8 mouse cellular contexts compared by ENCODE assay signal in the genomic region with DNA sequence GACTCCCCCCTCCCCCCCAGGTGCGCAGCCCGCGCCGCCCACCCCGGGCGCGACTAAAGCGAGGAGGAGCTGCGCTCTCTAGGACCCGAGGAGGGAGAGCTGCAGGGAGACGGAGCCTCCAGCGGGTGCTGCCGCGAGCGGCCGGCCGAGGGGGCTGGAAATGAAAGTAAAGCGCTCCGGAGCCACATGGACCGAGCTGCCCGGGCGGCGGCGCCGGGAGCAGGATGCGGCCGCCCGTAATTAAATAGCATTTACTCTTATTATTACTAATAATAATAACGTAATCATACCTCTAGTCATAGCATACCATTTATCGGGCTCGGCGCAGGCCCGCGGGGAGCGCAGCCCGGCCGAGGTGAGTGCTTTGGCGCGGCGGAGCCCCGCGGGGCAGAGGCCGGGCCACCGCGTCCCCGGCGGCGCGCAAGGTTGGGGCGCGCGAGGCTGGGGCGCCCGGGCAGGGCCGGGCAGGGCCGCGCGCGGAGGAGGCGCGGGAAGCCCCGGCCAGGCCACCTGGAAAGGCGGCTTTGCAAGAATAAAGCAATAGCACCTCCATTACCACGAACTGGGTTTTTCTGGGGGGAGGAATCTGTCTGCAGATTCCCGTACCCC. TPM values are rescaled to one million over a fixed set of nuclear protein-coding genes. Genes with fewer than 3 reads are reported as not detected.
DNase-seq lines count a peak whose midpoint lies in the region; ATAC-seq and TF ChIP-seq lines count a peak whose summit lies in the region.

A gene (plus strand): TSS at position 66 of the 609 bp plus-strand sequence.
A gene (minus strand): TSS at position 539 of the 609 bp plus-strand sequence.

- H3K9ac ChIP-seq in forebrain, postnatal 0 days = peak within 1 kb of the TSS; percentile 89

- H3K36me3 ChIP-seq in G1E (replicated peaks) = peaks cover 19% of the 10 kb centered on the region
- H3K36me3 ChIP-seq in forebrain, postnatal 0 days (ENCODE audit: insufficient read depth) = no peaks in the 10 kb centered on the region

- no peaks in the 10 kb centered on the region for H3K27me3 ChIP-seq in G1E (ENCODE audit: insufficient read depth, low read length)
- H3K27me3 ChIP-seq in cerebellum, adult 2 months (ENCODE audit: control insufficient read depth, insufficient read depth, low read length) = no peaks in the 10 kb centered on the region
- no peaks in the 10 kb centered on the region for H3K27me3 ChIP-seq in forebrain, postnatal 0 days (ENCODE audit: insufficient read depth, low read length)

- under 1% methylated on average over 63 of the region's 65 CpGs for WGBS in cerebellum, adult 2 months
- WGBS in forebrain, postnatal 0 days = under 1% methylated on average over 64 of the region's 65 CpGs
- under 1% methylated on average over 65 of the region's 65 CpGs for WGBS in lung, adult 2 months

- DNase-seq in G1E (ENCODE audit: low spot score) = peak; percentile 83
- peak; percentile 78 to 79 for DNase-seq in cerebellum, adult 2 months
- peak; percentile 81 for DNase-seq in forebrain, postnatal 0 days
- peak; percentile 66 for DNase-seq in heart, postnatal 25 days (ENCODE audit: low spot score)
- DNase-seq in layer of hippocampus, adult 18-20 months (ENCODE audit: low spot score in 2 of 2) = peak; percentile 56 to 80
- DNase-seq in lung, adult 2 months = peak; percentile 78
- DNase-seq in thymus, adult 18-20 months = peak; percentile 44 to 57

- TF ChIP-seq CTCF in G1E (IDR thresholded peaks at IDR 0.05; ENCODE audit: low read depth, low read length) = no peak
- no peak for TF ChIP-seq CTCF in cerebellum, adult 2 months (IDR thresholded peaks at IDR 0.05; ENCODE audit: borderline replicate concordance, insufficient read depth, low read depth, low read length)
- peak; percentile 44; the same call in 1 of the 2 replicates for TF ChIP-seq CTCF in forebrain, postnatal 0 days (IDR thresholded peaks at IDR 0.05; ENCODE audit: low read depth)
- no peak for TF ChIP-seq CTCF in lung, adult 2 months (IDR thresholded peaks at IDR 0.05; ENCODE audit: insufficient read depth, low read length)

- H3K9me3 ChIP-seq in G1E (replicated peaks) = no peaks in the 10 kb centered on the region
- no peaks in the 10 kb centered on the region for H3K9me3 ChIP-seq in forebrain, postnatal 0 days (ENCODE audit: low read length)

- H3K4me1 ChIP-seq in G1E (ENCODE audit: insufficient read depth, low read depth, low read length) = peaks cover 22% of the 10 kb centered on the region
- peaks cover 12% of the 10 kb centered on the region for H3K4me1 ChIP-seq in cerebellum, adult 2 months (ENCODE audit: control insufficient read depth, insufficient read depth, low read length)
- peaks cover 6% of the 10 kb centered on the region; the same call in 1 of the 2 replicates for H3K4me1 ChIP-seq in forebrain, postnatal 0 days (ENCODE audit: insufficient read depth)
- peaks cover 4% of the 10 kb centered on the region; the same call in 1 of the 2 replicates for H3K4me1 ChIP-seq in lung, adult 2 months (ENCODE audit: control insufficient read depth, insufficient read depth, low read length)

- peak; percentile 60 for ATAC-seq in G1E (ENCODE audit: extremely low read depth, insufficient number of reproducible peaks, low FRiP score, poor library complexity, severe bottlenecking)
- peak; percentile 91 for ATAC-seq in forebrain, postnatal 0 days
- ATAC-seq in neutrophil, adult 5-6 weeks (ENCODE audit: extremely low read depth, insufficient number of reproducible peaks, low FRiP score, poor library complexity, severe bottlenecking) = no peak

- peak within 1 kb of the TSS; percentile 79 for H3K4me3 ChIP-seq in G1E (ENCODE audit: low read depth, low read length)
- peak within 1 kb of the TSS; percentile 97 for H3K4me3 ChIP-seq in cerebellum, adult 2 months (replicated peaks; ENCODE audit: insufficient read depth, low read depth, low read length)
- H3K4me3 ChIP-seq in forebrain, postnatal 0 days (ENCODE audit: low read depth, low read length) = peak within 1 kb of the TSS; percentile 92
- peak within 1 kb of the TSS; percentile 91 for H3K4me3 ChIP-seq in lung, adult 2 months (replicated peaks; ENCODE audit: extremely low read depth, low read depth, low read length)

- H3K27ac ChIP-seq in cerebellum, adult 2 months (ENCODE audit: insufficient read depth, low read length) = peak within 1 kb of the TSS; percentile 86
- H3K27ac ChIP-seq in forebrain, postnatal 0 days (ENCODE audit: low read depth, low read length) = peak within 1 kb of the TSS; percentile 92

- H3K4me2 ChIP-seq in forebrain, postnatal 0 days (ENCODE audit: low read depth) = peak within 1 kb of the TSS; percentile 64

- intact Hi-C loops in heart, postnatal 25 days (cut with DNase I) = loop anchor here (2.0 to 10.0 kb wide), 3 partner anchors 14 to 172 kb away; a partner anchor contains a TSS

- TF ChIP-seq POLR2A in cerebellum, adult 2 months (IDR thresholded peaks at IDR 0.05; ENCODE audit: borderline replicate concordance, insufficient read depth, low read length) = peak; percentile 44; the same call in 1 of the 2 replicates
- TF ChIP-seq POLR2A in lung, adult 2 months (IDR thresholded peaks at IDR 0.05; ENCODE audit: borderline replicate concordance, extremely low read depth, low read depth, low read length) = peak; percentile 43; the same call in 1 of the 2 replicates

RNA-seq across cellular contexts. Expression of the first gene that starts in this region (rescaled TPM):
- 37.5 and 39.8 TPM in 2 replicates for total RNA-seq in G1E (2014; fragmentation: Nextera tagmentation)
- 14.2 and 14.3 TPM in 2 replicates for total RNA-seq in G1E (2017)
- polyA plus RNA-seq in G1E (2012) = 66.6 and 76.7 TPM in 2 replicates
- 67.0 and 72.1 TPM in 2 replicates for polyA plus RNA-seq in cerebellum, adult 2 months (2012; rRNA removed)
- total RNA-seq in forebrain, postnatal 0 days (2014; rRNA removed) = 121 and 131 TPM in 2 replicates
- 38.6 and 41.3 TPM in 2 replicates for polyA plus RNA-seq in forebrain, postnatal 0 days (2015; fragmentation: Nextera tagmentation; extraction: Ambion mirVana)
- total RNA-seq in heart, postnatal 25 days (2021) = 10 to 100 TPM; 70.3 to 72.9 TPM
- 100 to 1,000 TPM; 154 to 159 TPM for total RNA-seq in layer of hippocampus, adult 18-20 months (2021)
- 47.5 and 52.4 TPM in 2 replicates for polyA plus RNA-seq in lung, adult 2 months (2012; rRNA removed)
- total RNA-seq in neutrophil, adult 5-6 weeks (2017) = 13.6 and 14.5 TPM in 2 replicates

RNA-seq across cellular contexts. Expression of the second gene that starts in this region (rescaled TPM):
- 58.2 and 71.6 TPM in 2 replicates for total RNA-seq in G1E (2014; fragmentation: Nextera tagmentation)
- total RNA-seq in G1E (2017) = 114 and 115 TPM in 2 replicates
- polyA plus RNA-seq in G1E (2012) = 183 and 245 TPM in 2 replicates
- 102 and 113 TPM in 2 replicates for polyA plus RNA-seq in cerebellum, adult 2 months (2012; rRNA removed)
- total RNA-seq in forebrain, postnatal 0 days (2014; rRNA removed) = 146 and 163 TPM in 2 replicates
- 107 and 133 TPM in 2 replicates for polyA plus RNA-seq in forebrain, postnatal 0 days (2015; fragmentation: Nextera tagmentation; extraction: Ambion mirVana)
- 10 to 100 TPM; 22.7 to 27.5 TPM for total RNA-seq in heart, postnatal 25 days (2021)
- total RNA-seq in layer of hippocampus, adult 18-20 months (2021) = 100 to 1,000 TPM; 158 to 167 TPM
- polyA plus RNA-seq in lung, adult 2 months (2012; rRNA removed) = 19.7 and 26.5 TPM in 2 replicates
- 30.6 and 32.8 TPM in 2 replicates for total RNA-seq in neutrophil, adult 5-6 weeks (2017)
